Comparison of ENCODE assay signal across 8 mouse cellular contexts in the genomic region with DNA sequence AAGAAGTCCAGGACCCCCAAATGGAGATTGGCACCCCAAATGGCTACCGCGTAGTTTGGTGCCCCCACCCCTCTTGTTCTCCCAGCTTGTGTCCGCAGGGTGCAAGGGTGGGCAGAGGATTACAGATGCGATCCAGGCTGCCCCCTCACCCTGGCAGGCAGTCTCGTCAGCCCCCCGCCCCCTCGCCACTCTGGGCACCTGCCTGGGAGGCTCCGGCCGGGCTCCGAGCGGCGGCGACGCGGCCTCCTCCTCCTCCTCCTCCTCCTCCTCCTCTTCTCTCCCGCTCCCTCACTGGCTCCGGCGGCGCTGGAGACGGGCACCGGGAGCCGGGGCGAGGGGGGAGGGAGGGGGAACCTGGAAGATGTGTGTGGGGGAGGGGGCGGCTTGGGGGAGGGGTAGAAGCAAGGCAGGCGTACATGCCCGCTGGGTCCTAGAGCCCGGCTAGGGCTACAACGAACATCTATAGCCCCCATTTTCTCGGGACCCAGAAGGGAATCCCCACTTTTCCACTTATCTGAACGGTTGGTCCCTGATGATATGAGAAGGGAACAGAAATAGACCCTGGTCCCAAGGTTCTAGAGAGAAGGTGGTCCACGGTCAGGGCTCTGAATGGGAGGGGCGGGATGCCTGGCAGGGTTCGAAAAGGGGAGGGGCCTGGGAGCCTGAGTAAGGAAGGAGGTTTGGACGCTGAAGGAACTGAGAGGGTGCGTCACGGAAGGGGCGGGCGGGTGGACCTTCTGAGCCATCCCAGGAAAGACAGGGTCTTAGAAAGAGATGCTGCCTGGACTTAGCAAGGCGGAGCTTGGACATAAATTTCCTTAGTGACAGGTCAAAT. TPM values are rescaled to one million over a fixed set of nuclear protein-coding genes. Genes with fewer than 3 reads are reported as not detected.
DNase-seq lines count a peak whose midpoint lies in the region; ATAC-seq and TF ChIP-seq lines count a peak whose summit lies in the region.

No protein-coding gene starts in this region.

- H3K9ac ChIP-seq in ES-Bruce4 (ENCODE audit: low read depth, poor library complexity, severe bottlenecking) = peak overlapping the region; percentile 76
- peak overlapping the region; percentile 78 for H3K9ac ChIP-seq in heart, embryonic 13.5 days
- H3K9ac ChIP-seq in kidney, embryonic 15.5 days = peak overlapping the region; percentile 60
- H3K9ac ChIP-seq in liver, adult 2 months (ENCODE audit: low read depth, low read length) = peak overlapping the region; percentile 43
- H3K9ac ChIP-seq in midbrain, postnatal 0 days (replicated peaks; ENCODE audit: low read length, poor library complexity, severe bottlenecking) = peak overlapping the region; percentile 86

- peak; percentile 77 for DNase-seq in brain, embryonic 18.5 days (ENCODE audit: low read depth, low spot score)
- DNase-seq in forebrain, embryonic 10.5 days (ENCODE audit: extremely low spot score, low spot score) = peak; percentile 90
- peak; percentile 35 for DNase-seq in liver, adult 2 months (ENCODE audit: extremely low read depth, low read depth, low spot score)
- peak; percentile 92 for DNase-seq in midbrain, postnatal 0 days (ENCODE audit: low spot score)
- peak; percentile 89 for DNase-seq in testis, postnatal 10 days (ENCODE audit: low spot score)

- TF ChIP-seq EP300 in ES-Bruce4 (IDR thresholded peaks at IDR 0.05; ENCODE audit: insufficient read depth, low read depth, low read length) = no peak

- under 1% methylated on average over 32 of the region's 39 CpGs for WGBS in forebrain, embryonic 10.5 days
- 1% methylated on average over 31 of the region's 39 CpGs for WGBS in heart, embryonic 13.5 days
- WGBS in kidney, embryonic 15.5 days = under 1% methylated on average over 30 of the region's 39 CpGs
- WGBS in liver, adult 2 months = 2% methylated on average over 31 of the region's 39 CpGs
- WGBS in midbrain, postnatal 0 days = 1% methylated on average over 35 of the region's 39 CpGs

- H3K4me3 ChIP-seq in ES-Bruce4 (ENCODE audit: low read depth, low read length) = peak overlapping the region; percentile 69
- peak overlapping the region; percentile 75 for H3K4me3 ChIP-seq in forebrain, embryonic 10.5 days
- peak overlapping the region; percentile 62 for H3K4me3 ChIP-seq in heart, embryonic 13.5 days
- H3K4me3 ChIP-seq in kidney, embryonic 15.5 days (replicated peaks) = peak overlapping the region; percentile 76
- H3K4me3 ChIP-seq in liver, adult 2 months (ENCODE audit: insufficient read depth, low read depth, low read length) = peak overlapping the region; percentile 83
- peak overlapping the region; percentile 77 for H3K4me3 ChIP-seq in midbrain, postnatal 0 days (ENCODE audit: low read depth, low read length)

- H3K79me2 ChIP-seq in liver, adult 2 months (ENCODE audit: control insufficient read depth, insufficient read depth, low read length) = no peaks in the 10 kb centered on the region

- ATAC-seq in heart, embryonic 13.5 days (ENCODE audit: extremely low read depth, insufficient number of reproducible peaks, low FRiP score, low TSS enrichment) = peak; percentile 40; the same call in 1 of the 2 replicates
- ATAC-seq in kidney, embryonic 15.5 days (replicated peaks; ENCODE audit: low FRiP score) = peak; percentile 91
- peak; percentile 83 for ATAC-seq in midbrain, postnatal 0 days (ENCODE audit: low FRiP score)

- H3K9me3 ChIP-seq in ES-Bruce4 (replicated peaks; ENCODE audit: control insufficient read depth, insufficient read depth, low read length, poor library complexity, severe bottlenecking) = no peaks in the 10 kb centered on the region
- H3K9me3 ChIP-seq in forebrain, embryonic 10.5 days = no peaks in the 10 kb centered on the region
- H3K9me3 ChIP-seq in heart, embryonic 13.5 days = no peaks in the 10 kb centered on the region
- no peaks in the 10 kb centered on the region for H3K9me3 ChIP-seq in kidney, embryonic 15.5 days (replicated peaks)
- H3K9me3 ChIP-seq in midbrain, postnatal 0 days (ENCODE audit: low read length) = no peaks in the 10 kb centered on the region

- 0 out of 2 replicates have a peak overlapping the region, but pooled peaks have one; percentile 43 for H3K27ac ChIP-seq in ES-Bruce4 (ENCODE audit: insufficient read depth, low read length)
- H3K27ac ChIP-seq in forebrain, embryonic 10.5 days = peak overlapping the region; percentile 92
- H3K27ac ChIP-seq in heart, embryonic 13.5 days (replicated peaks) = peak overlapping the region; percentile 72
- H3K27ac ChIP-seq in kidney, embryonic 15.5 days = peak overlapping the region; percentile 93
- no peak overlapping the region for H3K27ac ChIP-seq in liver, adult 2 months (replicated peaks; ENCODE audit: insufficient read depth, low read depth, low read length)
- H3K27ac ChIP-seq in midbrain, postnatal 0 days (ENCODE audit: low read depth, low read length) = peak overlapping the region; percentile 89

- TF ChIP-seq POLR2A in ES-Bruce4 (IDR thresholded peaks at IDR 0.05; ENCODE audit: insufficient read depth, low read length) = no peak
- no peak for TF ChIP-seq POLR2A in liver, adult 2 months (IDR thresholded peaks at IDR 0.05; ENCODE audit: extremely low read depth, insufficient read depth, low read length)

- H3K36me3 ChIP-seq in ES-Bruce4 (ENCODE audit: control insufficient read depth, insufficient read depth, low read length, poor library complexity, severe bottlenecking) = no peaks in the 10 kb centered on the region; the same call in 1 of the 2 replicates
- H3K36me3 ChIP-seq in forebrain, embryonic 10.5 days (replicated peaks) = peaks cover 40% of the 10 kb centered on the region
- peaks cover 20% of the 10 kb centered on the region for H3K36me3 ChIP-seq in heart, embryonic 13.5 days
- peaks cover 22% of the 10 kb centered on the region for H3K36me3 ChIP-seq in kidney, embryonic 15.5 days
- 0 out of 2 replicates have a peak, but pooled peaks cover 3% of the 10 kb centered on the region for H3K36me3 ChIP-seq in liver, adult 2 months (ENCODE audit: control insufficient read depth, insufficient read depth, low read length)
- peaks cover 30% of the 10 kb centered on the region for H3K36me3 ChIP-seq in midbrain, postnatal 0 days (ENCODE audit: insufficient read depth, low read length)

- peak overlapping the region; percentile 74 for H3K4me2 ChIP-seq in heart, embryonic 13.5 days
- H3K4me2 ChIP-seq in kidney, embryonic 15.5 days = peak overlapping the region; percentile 92
- H3K4me2 ChIP-seq in midbrain, postnatal 0 days (ENCODE audit: low read depth, low read length, poor library complexity, severe bottlenecking) = peak overlapping the region; percentile 71

- no peaks in the 10 kb centered on the region for H3K27me3 ChIP-seq in ES-Bruce4 (ENCODE audit: control insufficient read depth, insufficient read depth, low read length, poor library complexity, severe bottlenecking)
- H3K27me3 ChIP-seq in forebrain, embryonic 10.5 days (ENCODE audit: poor library complexity, severe bottlenecking) = peaks cover 61% of the 10 kb centered on the region
- peaks cover 75% of the 10 kb centered on the region for H3K27me3 ChIP-seq in heart, embryonic 13.5 days (replicated peaks)
- peaks cover 37% of the 10 kb centered on the region for H3K27me3 ChIP-seq in kidney, embryonic 15.5 days
- H3K27me3 ChIP-seq in liver, adult 2 months (ENCODE audit: control insufficient read depth, insufficient read depth, low read length) = 0 out of 2 replicates have a peak, but pooled peaks cover 2% of the 10 kb centered on the region
- peaks cover 25% of the 10 kb centered on the region for H3K27me3 ChIP-seq in midbrain, postnatal 0 days (ENCODE audit: insufficient read depth, low read length)

- peaks cover 2% of the 10 kb centered on the region for H3K4me1 ChIP-seq in ES-Bruce4 (ENCODE audit: control insufficient read depth, insufficient read depth, low read length)
- peaks cover 67% of the 10 kb centered on the region for H3K4me1 ChIP-seq in forebrain, embryonic 10.5 days
- H3K4me1 ChIP-seq in heart, embryonic 13.5 days = peaks cover 45% of the 10 kb centered on the region
- peaks cover 51% of the 10 kb centered on the region for H3K4me1 ChIP-seq in kidney, embryonic 15.5 days
- H3K4me1 ChIP-seq in liver, adult 2 months (ENCODE audit: control insufficient read depth, insufficient read depth, low read length) = peaks cover 6% of the 10 kb centered on the region
- H3K4me1 ChIP-seq in midbrain, postnatal 0 days (ENCODE audit: insufficient read depth, low read length) = peaks cover 11% of the 10 kb centered on the region; the same call in 1 of the 2 replicates

- TF ChIP-seq CTCF in ES-Bruce4 (IDR thresholded peaks at IDR 0.05; ENCODE audit: low read depth, low read length) = no peak
- TF ChIP-seq CTCF in liver, adult 2 months (IDR thresholded peaks at IDR 0.05; ENCODE audit: low read depth, low read length) = no peak
- TF ChIP-seq CTCF in midbrain, postnatal 0 days (IDR thresholded peaks at IDR 0.05) = no peak

RNA-seq across cellular contexts. Expression of gene Ggn, which starts 0.6 kb away (rescaled TPM):
- not detected in 2 replicates for polyA plus RNA-seq in ES-Bruce4 (2011; ENCODE audit: insufficient read depth, insufficient read length, low read depth, missing spikeins)
- polyA plus RNA-seq in forebrain, embryonic 10.5 days (2016; fragmentation: Nextera tagmentation; extraction: Ambion mirVana) = 0.69 and 1.1 TPM in 2 replicates
- polyA plus RNA-seq in heart, embryonic 13.5 days (2015; fragmentation: Nextera tagmentation; extraction: Ambion mirVana) = 0.33 and 0.48 TPM in 2 replicates
- 0.72 and 1.00 TPM in 2 replicates for polyA plus RNA-seq in kidney, embryonic 15.5 days (2015; fragmentation: Nextera tagmentation; extraction: Ambion mirVana)
- 0.07 TPM in 1 of 2 replicates, not detected in the other for total RNA-seq in liver, adult 2 months (2014; rRNA removed)
- 0.18 TPM in 1 of 2 replicates, not detected in the other for polyA plus RNA-seq in liver, adult 2 months (2012; rRNA removed)
- total RNA-seq in midbrain, postnatal 0 days (2014; rRNA removed) = 0.49 and 1.3 TPM in 2 replicates
- polyA plus RNA-seq in midbrain, postnatal 0 days (2015; fragmentation: Nextera tagmentation; extraction: Ambion mirVana) = 0.35 and 0.69 TPM in 2 replicates

RNA-seq across cellular contexts. Expression of gene Spred3, which starts 0.8 kb away (rescaled TPM):
- polyA plus RNA-seq in ES-Bruce4 (2011; ENCODE audit: insufficient read depth, insufficient read length, low read depth, missing spikeins) = 9.2 and 12.1 TPM in 2 replicates
- polyA plus RNA-seq in forebrain, embryonic 10.5 days (2016; fragmentation: Nextera tagmentation; extraction: Ambion mirVana) = 4.4 and 5.4 TPM in 2 replicates
- 1.3 and 1.5 TPM in 2 replicates for polyA plus RNA-seq in heart, embryonic 13.5 days (2015; fragmentation: Nextera tagmentation; extraction: Ambion mirVana)
- 3.4 and 4.0 TPM in 2 replicates for polyA plus RNA-seq in kidney, embryonic 15.5 days (2015; fragmentation: Nextera tagmentation; extraction: Ambion mirVana)
- total RNA-seq in liver, adult 2 months (2014; rRNA removed) = 0.18 and 0.20 TPM in 2 replicates
- 0.35 and 0.40 TPM in 2 replicates for polyA plus RNA-seq in liver, adult 2 months (2012; rRNA removed)
- 33.3 and 35.0 TPM in 2 replicates for total RNA-seq in midbrain, postnatal 0 days (2014; rRNA removed)
- polyA plus RNA-seq in midbrain, postnatal 0 days (2015; fragmentation: Nextera tagmentation; extraction: Ambion mirVana) = 10.4 and 13.1 TPM in 2 replicates

RNA-seq across cellular contexts. Expression of gene Psmd8, which starts 11.1 kb away (rescaled TPM):
- 223 and 242 TPM in 2 replicates for polyA plus RNA-seq in ES-Bruce4 (2011; ENCODE audit: insufficient read depth, insufficient read length, low read depth, missing spikeins)
- polyA plus RNA-seq in forebrain, embryonic 10.5 days (2016; fragmentation: Nextera tagmentation; extraction: Ambion mirVana) = 290 and 304 TPM in 2 replicates
- 209 and 219 TPM in 2 replicates for polyA plus RNA-seq in heart, embryonic 13.5 days (2015; fragmentation: Nextera tagmentation; extraction: Ambion mirVana)
- 263 and 266 TPM in 2 replicates for polyA plus RNA-seq in kidney, embryonic 15.5 days (2015; fragmentation: Nextera tagmentation; extraction: Ambion mirVana)
- total RNA-seq in liver, adult 2 months (2014; rRNA removed) = 195 and 217 TPM in 2 replicates
- 119 and 132 TPM in 2 replicates for polyA plus RNA-seq in liver, adult 2 months (2012; rRNA removed)
- total RNA-seq in midbrain, postnatal 0 days (2014; rRNA removed) = 289 and 329 TPM in 2 replicates
- polyA plus RNA-seq in midbrain, postnatal 0 days (2015; fragmentation: Nextera tagmentation; extraction: Ambion mirVana) = 286 and 292 TPM in 2 replicates

RNA-seq across cellular contexts. Expression of gene Fam98c, which starts 13.4 kb away (rescaled TPM):
- 12.6 and 13.3 TPM in 2 replicates for polyA plus RNA-seq in ES-Bruce4 (2011; ENCODE audit: insufficient read depth, insufficient read length, low read depth, missing spikeins)
- polyA plus RNA-seq in forebrain, embryonic 10.5 days (2016; fragmentation: Nextera tagmentation; extraction: Ambion mirVana) = 11.5 and 11.7 TPM in 2 replicates
- polyA plus RNA-seq in heart, embryonic 13.5 days (2015; fragmentation: Nextera tagmentation; extraction: Ambion mirVana) = 11.0 and 11.9 TPM in 2 replicates
- polyA plus RNA-seq in kidney, embryonic 15.5 days (2015; fragmentation: Nextera tagmentation; extraction: Ambion mirVana) = 19.4 and 21.4 TPM in 2 replicates
- 5.1 and 5.4 TPM in 2 replicates for total RNA-seq in liver, adult 2 months (2014; rRNA removed)
- polyA plus RNA-seq in liver, adult 2 months (2012; rRNA removed) = 12.5 and 19.3 TPM in 2 replicates
- 27.5 and 32.9 TPM in 2 replicates for total RNA-seq in midbrain, postnatal 0 days (2014; rRNA removed)
- 37.9 and 38.0 TPM in 2 replicates for polyA plus RNA-seq in midbrain, postnatal 0 days (2015; fragmentation: Nextera tagmentation; extraction: Ambion mirVana)

RNA-seq across cellular contexts. Expression of gene Rasgrp4, which starts 34.8 kb away (rescaled TPM):
- 23.0 and 31.5 TPM in 2 replicates for polyA plus RNA-seq in ES-Bruce4 (2011; ENCODE audit: insufficient read depth, insufficient read length, low read depth, missing spikeins)
- 0.58 and 0.88 TPM in 2 replicates for polyA plus RNA-seq in forebrain, embryonic 10.5 days (2016; fragmentation: Nextera tagmentation; extraction: Ambion mirVana)
- 0.56 and 0.62 TPM in 2 replicates for polyA plus RNA-seq in heart, embryonic 13.5 days (2015; fragmentation: Nextera tagmentation; extraction: Ambion mirVana)
- 0.48 and 1.2 TPM in 2 replicates for polyA plus RNA-seq in kidney, embryonic 15.5 days (2015; fragmentation: Nextera tagmentation; extraction: Ambion mirVana)
- total RNA-seq in liver, adult 2 months (2014; rRNA removed) = under 0.01 and 0.07 TPM in 2 replicates
- 0.41 and 0.69 TPM in 2 replicates for polyA plus RNA-seq in liver, adult 2 months (2012; rRNA removed)
- 0.80 and 2.2 TPM in 2 replicates for total RNA-seq in midbrain, postnatal 0 days (2014; rRNA removed)
- 0.79 and 1.1 TPM in 2 replicates for polyA plus RNA-seq in midbrain, postnatal 0 days (2015; fragmentation: Nextera tagmentation; extraction: Ambion mirVana)

Comparison
In these comparisons a context has a peak if more than half of its experiments do, and no peak if none do; other contexts are left out.
1. DNase-seq: peak in every context shown above with its lines; median percentile 92 in midbrain, postnatal 0 days; 90 in forebrain, embryonic 10.5 days; 89 in testis, postnatal 10 days; 77 in brain, embryonic 18.5 days; 35 in liver, adult 2 months.
2. ATAC-seq: peak in every context shown above with its lines; median percentile 91 in kidney, embryonic 15.5 days; 83 in midbrain, postnatal 0 days; 40 in heart, embryonic 13.5 days.